Mouse (Mus musculus) lung, postnatal 0 days (tissue): Measurements from ENCODE around the gene Chrng. TPM values are rescaled to one million over a fixed set of nuclear protein-coding genes. Genes with fewer than 3 reads are reported as not detected.

Experiments used
- ATAC-seq: fragments of 200-750 bp; cut with Nextera tagmentation; 2 replicates; pipeline ENCODE4 v1.8.0; 2017; ENCODE audit warnings: moderate library complexity
- DNase-seq: peaks from one replicate; pipeline ENCODE4 v3.0.0-alpha.2; 2016; ENCODE audit warnings: low spot score
- H3K27ac ChIP-seq: fragments of 300-500 bp; sonication (generic); 2 replicates; pipeline ENCODE4 v1.5.1; 2014; ENCODE audit warnings: antibody characterized with exemption, mild to moderate bottlenecking, low read length, mixed read lengths
- H3K27me3 ChIP-seq: fragments of 300-500 bp; sonication (generic); replicated peaks from 2 replicates; pipeline ENCODE4 v1.6.1; 2014; ENCODE audit warnings: low read length, mixed read lengths; ENCODE audit not compliant: insufficient read depth
- H3K36me3 ChIP-seq: fragments of 300-500 bp; sonication (generic); 2 replicates; pipeline ENCODE4 v1.6.1; 2014; ENCODE audit warnings: low read length, mixed read lengths; ENCODE audit not compliant: insufficient read depth
- H3K4me1 ChIP-seq: fragments of 300-500 bp; sonication (generic); 2 replicates; pipeline ENCODE4 v1.6.1; 2014; ENCODE audit warnings: antibody characterized with exemption, low read depth, low read length, mixed read lengths; ENCODE audit not compliant: insufficient read depth
- H3K4me2 ChIP-seq: fragments of 300-500 bp; sonication (generic); replicated peaks from 2 replicates; pipeline ENCODE4 v1.6.1; 2014; ENCODE audit warnings: low read depth, mild to moderate bottlenecking, low read length, moderate library complexity, mixed read lengths
- H3K4me3 ChIP-seq: fragments of 300-500 bp; sonication (generic); 2 replicates; pipeline ENCODE4 v1.5.1; 2014; ENCODE audit warnings: low read depth, low read length
- H3K9ac ChIP-seq: fragments of 300-500 bp; sonication (generic); replicated peaks from 2 replicates; pipeline ENCODE4 v1.6.1; 2014; ENCODE audit warnings: low read depth, mild to moderate bottlenecking
- H3K9me3 ChIP-seq: fragments of 300-500 bp; sonication (generic); 2 replicates; pipeline ENCODE4 v1.6.1; 2016; ENCODE audit warnings: low read length, mixed read lengths
- CTCF ChIP-seq: IDR thresholded peaks from 2 replicates; pipeline ENCODE4 v1.5.1; 2016; ENCODE audit warnings: antibody characterized with exemption, mild to moderate bottlenecking
- EP300 ChIP-seq: IDR thresholded peaks from 2 replicates; pipeline ENCODE4 v1.6.1; 2016; ENCODE audit warnings: antibody characterized with exemption, mild to moderate bottlenecking, control low read depth
- WGBS: fragments of 180-500 bp; shearing (Covaris S2); extraction: QIAGEN DNeasy Blood & Tissue Kit; methylation state at CpG from one replicate; pipeline ENCODE4 v1.1.7; 2014; 5-methylcytosine and 5-hydroxymethylcytosine counted together
- polyA plus RNA-seq: library from polyadenylated mRNA; unstranded; fragments of >200 nt; fragmentation: Nextera tagmentation; extraction: Ambion mirVana; gene quantifications from 2 replicates; pipeline ENCODE4 v1.2.1, GENCODE M21; 2015

Chrng gene
- polyA plus RNA-seq, 1 experiment from 2014 or later = 0.04 TPM

DNA sequence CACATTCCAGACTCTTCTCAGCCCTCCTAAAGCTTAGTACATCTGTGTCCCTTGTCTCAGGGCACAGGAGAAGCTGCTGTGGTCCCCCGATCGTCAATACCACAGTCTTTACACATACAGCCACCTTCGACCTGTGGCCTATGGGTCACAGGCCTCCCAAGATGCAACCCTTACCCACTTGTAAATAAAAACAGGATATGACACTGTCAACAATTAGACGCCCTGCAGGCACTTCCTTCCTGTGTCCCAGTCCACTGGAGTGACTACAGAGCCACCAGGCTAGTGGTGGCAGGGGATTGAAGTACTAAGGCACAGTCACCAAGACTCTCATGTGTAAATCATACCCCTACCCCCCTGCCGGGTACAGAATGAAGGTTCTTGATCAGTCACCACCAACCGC, 581 bp downstream of the Chrng start:
- no peak overlapping the region for H3K27ac ChIP-seq
- no peak overlapping the region for H3K4me3 ChIP-seq
- ATAC-seq (peak; percentile 52), DNase-seq (no peak)
- TF ChIP-seq CTCF (no peak), EP300 (0 out of 2 replicates have a peak, but pooled peaks have one; percentile 28)
- H3K4me1 ChIP-seq = no peaks in the 10 kb centered on the region
- no peak overlapping the region for H3K4me2 ChIP-seq
- WGBS = 44% methylated on average over 6 of the region's 6 CpGs
- H3K9me3 ChIP-seq = no peaks in the 10 kb centered on the region
- H3K27me3 ChIP-seq = 0 out of 2 replicates have a peak, but pooled peaks cover 6% of the 10 kb centered on the region
- H3K9ac ChIP-seq = no peak overlapping the region
- no peaks in the 10 kb centered on the region for H3K36me3 ChIP-seq

DNA sequence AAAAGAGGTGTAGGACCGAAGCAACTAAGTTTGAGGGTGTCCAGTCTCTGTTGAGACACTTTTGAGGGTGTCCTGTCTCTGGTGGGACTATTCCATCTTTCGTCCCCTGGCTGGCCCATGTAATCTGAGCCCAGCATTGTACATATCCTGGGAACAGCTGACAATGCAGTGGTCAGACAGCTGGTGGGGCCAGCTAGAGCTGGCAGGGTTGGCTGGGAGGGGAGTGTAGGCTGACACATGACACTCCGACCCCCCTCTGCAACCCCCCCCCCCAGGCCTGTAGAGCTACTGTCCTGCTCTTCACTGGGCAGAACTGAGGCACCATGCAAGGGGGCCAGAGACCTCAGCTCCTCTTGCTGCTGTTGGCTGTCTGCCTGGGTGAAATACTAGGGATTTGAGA, 1.0 kb downstream of the Chrng start:
- DNase-seq (no peak), ATAC-seq (peak; percentile 73)
- H3K4me2 ChIP-seq = no peak overlapping the region
- WGBS = 21% methylated on average over 3 of the region's 3 CpGs
- 0 out of 2 replicates have a peak, but pooled peaks cover 6% of the 10 kb centered on the region for H3K27me3 ChIP-seq
- no peaks in the 10 kb centered on the region for H3K9me3 ChIP-seq
- TF ChIP-seq EP300 (no peak), CTCF (no peak)
- no peak overlapping the region for H3K27ac ChIP-seq
- no peaks in the 10 kb centered on the region for H3K36me3 ChIP-seq
- H3K4me1 ChIP-seq = no peaks in the 10 kb centered on the region
- H3K4me3 ChIP-seq = no peak overlapping the region
- no peak overlapping the region for H3K9ac ChIP-seq

DNA sequence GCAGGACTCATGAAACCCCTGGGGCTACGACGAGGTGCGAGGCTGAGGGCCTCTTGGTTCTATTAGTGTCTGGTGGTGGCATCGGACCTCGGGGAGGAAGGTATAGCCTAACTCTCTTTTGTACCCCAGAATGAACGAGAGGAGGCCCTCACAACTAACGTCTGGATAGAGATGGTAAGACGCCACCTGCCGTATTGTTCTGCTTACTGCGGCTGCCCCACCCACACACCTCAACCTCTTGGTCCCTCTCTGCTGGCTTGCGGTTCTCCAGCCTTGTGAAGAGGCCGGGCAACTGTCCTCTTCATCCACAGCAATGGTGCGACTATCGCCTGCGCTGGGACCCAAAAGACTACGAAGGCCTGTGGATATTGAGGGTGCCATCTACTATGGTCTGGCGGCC, 1.9 kb downstream of the Chrng start:
- Histone ChIP-seq H3K9me3 (no peaks in the 10 kb centered on the region), H3K9ac (no peak overlapping the region), H3K4me2 (no peak overlapping the region), H3K4me3 (no peak overlapping the region), H3K27ac (no peak overlapping the region), H3K27me3 (0 out of 2 replicates have a peak, but pooled peaks cover 6% of the 10 kb centered on the region), H3K4me1 (no peaks in the 10 kb centered on the region), H3K36me3 (no peaks in the 10 kb centered on the region)
- DNase-seq (peak; percentile 20), ATAC-seq (no peak)
- TF ChIP-seq CTCF (peak; percentile 56), EP300 (no peak)
- 25% methylated on average over 17 of the region's 17 CpGs for WGBS

DNA sequence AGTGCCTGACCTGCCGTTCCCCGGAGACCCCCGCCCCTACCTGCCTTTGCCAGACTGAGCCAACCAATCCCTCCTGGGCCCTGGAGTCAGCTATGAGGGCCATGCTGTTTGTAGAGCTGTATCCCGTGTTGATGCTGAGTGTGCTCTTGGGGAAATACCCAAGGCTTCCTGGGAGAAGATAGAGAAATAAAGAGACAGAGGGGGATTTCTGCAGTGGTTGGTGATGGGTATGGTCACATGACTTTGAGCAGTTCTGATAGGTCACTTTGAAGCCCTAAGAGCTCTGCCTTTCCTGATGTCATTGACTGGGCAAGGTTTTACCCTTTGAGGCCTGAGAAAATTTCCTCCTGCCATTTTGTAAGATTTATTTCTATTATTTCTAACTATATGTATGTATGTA, 7.0 kb downstream of the Chrng start:
- H3K36me3 ChIP-seq = no peaks in the 10 kb centered on the region
- H3K27ac ChIP-seq = no peak overlapping the region
- no peak for ATAC-seq
- TF ChIP-seq EP300 = no peak
- no peak for TF ChIP-seq CTCF
- no peak overlapping the region for H3K9ac ChIP-seq
- H3K27me3 ChIP-seq = no peaks in the 10 kb centered on the region
- H3K4me2 ChIP-seq = no peak overlapping the region
- no peaks in the 10 kb centered on the region for H3K9me3 ChIP-seq
- WGBS = 75% methylated on average over 4 of the region's 4 CpGs
- peaks cover 8% of the 10 kb centered on the region; the same call in 1 of the 2 replicates for H3K4me1 ChIP-seq
- no peak overlapping the region for H3K4me3 ChIP-seq
- DNase-seq = no peak

DNA sequence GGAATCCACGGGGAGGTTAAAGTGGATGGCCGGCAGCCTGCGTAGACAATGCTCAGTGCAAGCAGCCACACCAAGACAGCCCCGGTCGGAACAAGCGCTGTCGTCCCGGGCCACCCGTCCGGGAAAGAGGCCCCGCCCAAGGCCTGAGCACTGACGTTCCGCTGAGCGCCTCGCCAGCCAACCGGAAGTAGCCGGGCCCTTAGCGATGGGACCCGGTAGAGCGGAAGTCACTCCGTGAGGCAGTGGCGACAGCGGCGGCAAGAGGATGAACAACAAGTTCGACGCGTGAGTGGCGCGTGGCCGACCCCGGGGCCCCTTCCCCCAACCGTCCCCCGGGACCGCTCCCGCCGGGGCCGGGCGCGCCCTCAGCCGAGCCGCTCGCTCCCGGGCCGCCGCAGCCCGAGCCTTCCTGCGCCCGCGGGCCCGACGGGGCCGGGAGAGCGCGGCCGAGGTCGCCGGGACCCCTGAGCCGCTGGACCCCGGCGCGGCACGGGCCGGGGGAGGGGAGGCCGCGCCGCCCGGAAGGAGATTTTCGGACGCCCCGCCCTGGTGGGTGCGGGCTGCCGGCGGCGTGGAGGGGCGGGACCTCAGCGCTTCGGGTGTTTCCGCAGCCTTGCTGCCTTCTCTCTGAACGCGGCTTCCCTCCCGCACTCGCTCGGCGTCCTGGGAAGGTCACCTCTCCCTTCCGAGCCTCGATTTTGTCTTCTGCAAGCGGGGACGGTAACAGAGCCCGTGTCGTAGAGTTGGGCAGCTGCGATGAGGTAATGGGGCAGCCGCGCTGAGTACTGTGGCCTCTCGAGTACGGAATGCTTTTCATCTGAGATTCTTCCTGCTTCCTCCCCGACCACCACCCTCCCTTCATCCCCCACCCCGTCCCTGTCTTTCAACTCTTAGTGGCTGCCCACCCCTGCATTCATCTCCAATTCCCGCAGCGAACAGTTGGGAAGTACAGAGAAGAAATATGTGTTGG, 9.6 kb downstream of the Chrng start, which contains the start of gene Eif4e2:
Gene Eif4e2, plus strand, starts transcription at position 180 of the 970 bp plus-strand sequence.
- no peaks in the 10 kb centered on the region for H3K9me3 ChIP-seq
- peak within 1 kb of the TSS; percentile 98 for H3K9ac ChIP-seq
- WGBS = 1% methylated on average over 56 of the region's 99 CpGs
- DNase-seq = peak; percentile 97
- H3K4me2 ChIP-seq = peak within 1 kb of the TSS; percentile 69
- peak; percentile 99 for ATAC-seq
- peak within 1 kb of the TSS; percentile 100 for H3K27ac ChIP-seq
- H3K36me3 ChIP-seq = no peaks in the 10 kb centered on the region
- peaks cover 8% of the 10 kb centered on the region; the same call in 1 of the 2 replicates for H3K4me1 ChIP-seq
- H3K27me3 ChIP-seq = no peaks in the 10 kb centered on the region
- TF ChIP-seq CTCF (peak; percentile 25), EP300 (no peak)
- peak within 1 kb of the TSS; percentile 92 for H3K4me3 ChIP-seq

DNA sequence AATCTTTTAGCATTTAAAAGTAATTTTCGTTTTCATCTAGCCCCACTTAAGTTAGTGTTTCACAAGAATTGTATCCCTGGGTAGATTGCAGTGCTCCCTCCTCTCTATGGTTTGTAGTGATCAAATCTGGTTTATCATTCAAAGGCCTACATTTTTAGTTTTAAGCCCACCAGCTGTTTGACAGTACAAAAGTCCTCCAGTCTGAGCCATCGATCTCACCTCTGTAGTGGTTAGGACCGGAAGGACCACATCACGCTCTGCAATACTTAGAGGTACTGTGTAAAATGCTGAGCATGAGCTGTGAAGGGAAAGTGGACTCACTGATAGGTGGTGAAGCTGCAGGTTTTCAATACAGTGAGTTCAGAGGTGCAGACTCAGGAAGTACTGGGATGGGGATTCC, 10.3 kb downstream of the Chrng start:
- DNase-seq = peak; percentile 11
- H3K9me3 ChIP-seq = no peaks in the 10 kb centered on the region
- peaks cover 3% of the 10 kb centered on the region; the same call in 1 of the 2 replicates for H3K36me3 ChIP-seq
- H3K9ac ChIP-seq = peak overlapping the region; percentile 98
- peak overlapping the region; percentile 100 for H3K27ac ChIP-seq
- H3K4me2 ChIP-seq = peak overlapping the region; percentile 69
- peaks cover 8% of the 10 kb centered on the region; the same call in 1 of the 2 replicates for H3K4me1 ChIP-seq
- WGBS = 4% methylated on average over 4 of the region's 4 CpGs
- no peaks in the 10 kb centered on the region for H3K27me3 ChIP-seq
- TF ChIP-seq CTCF = no peak
- no peak for TF ChIP-seq EP300
- no peak for ATAC-seq
- H3K4me3 ChIP-seq = peak overlapping the region; percentile 92
